Mouse (Mus musculus) spleen, adult 2 months (tissue): ENCODE results near the gene Wfdc17.

Source experiments
- CTCF ChIP-seq: fragments of 200-500 bp; IDR thresholded peaks from 2 replicates; pipeline ENCODE4 v1.5.1; 2011; ENCODE audit warnings: mild to moderate bottlenecking, inconsistent platforms; ENCODE audit not compliant: insufficient read depth, insufficient read length, insufficient replicate concordance; ENCODE audit errors: extremely low read depth
- POLR2A ChIP-seq: fragments of 200-500 bp; IDR thresholded peaks from 2 replicates; pipeline ENCODE4 v1.6.1; 2011; ENCODE audit warnings: low read depth, low read length, inconsistent platforms

DNA sequence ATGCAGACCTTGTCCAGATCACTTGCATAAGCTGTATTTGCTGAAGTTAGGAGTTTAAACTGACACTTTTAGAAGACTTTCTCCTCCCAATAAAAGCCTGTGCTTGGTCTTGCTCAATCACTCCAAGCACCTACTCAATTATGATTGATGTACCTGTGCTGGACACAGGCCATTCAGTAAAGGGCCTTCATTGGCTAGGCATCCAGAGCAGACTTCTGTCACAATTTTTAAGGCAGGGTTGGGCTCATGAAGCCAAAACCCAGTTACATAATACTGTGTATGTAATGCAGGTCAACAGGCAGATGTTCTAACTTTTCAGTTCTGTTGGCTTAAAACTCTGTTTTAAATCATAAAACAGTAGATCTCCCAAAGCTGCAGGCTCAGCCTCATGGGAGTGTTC lies 17.0 kb downstream of the Wfdc17 start:
- TF ChIP-seq POLR2A, result no peak
- no peak for TF ChIP-seq CTCF
